Mouse (Mus musculus) hematopoietic stem cell, adult 5-6 weeks (primary cell): ENCODE results near the gene Mapk14. TPM values are rescaled to one million over a fixed set of nuclear protein-coding genes. Genes with fewer than 3 reads are reported as not detected.

Source experiments
- total RNA-seq: library from RNA; stranded (forward); fragments of 172-1452, 232-1000 nt; gene quantifications from 2 replicates; pipeline ENCODE4 v1.2.3, GENCODE M21; 2017

Gene Mapk14
- total RNA-seq, 1 experiment from 2014 or later = 79.5 TPM

Other genes with a start within 250 kb of the Mapk14 start
- gene Fkbp5, start 173.8 kb upstream of the Mapk14 start, total RNA-seq = 46.6 and 47.5 TPM in 2 replicates
- gene Armc12, start 160.5 kb upstream of the Mapk14 start, total RNA-seq = not detected in 2 replicates
- not detected in 2 replicates for gene Clpsl2, start 141.9 kb upstream of the Mapk14 start, total RNA-seq
- gene Clps, start 130.6 kb upstream of the Mapk14 start, total RNA-seq = not detected in 2 replicates
- 0.13 TPM in 1 of 2 replicates, not detected in the other for gene Lhfpl5, start 115.7 kb upstream of the Mapk14 start, total RNA-seq
- gene Srpk1, start 68.6 kb upstream of the Mapk14 start, total RNA-seq = 123 and 135 TPM in 2 replicates
- 0.81 TPM in 1 of 2 replicates, not detected in the other for gene Slc26a8, start 1.1 kb upstream of the Mapk14 start, total RNA-seq
- 3.9 and 5.7 TPM in 2 replicates for gene AC170998.1, start 34.8 kb downstream of the Mapk14 start, total RNA-seq
- 5.6 and 9.4 TPM in 2 replicates for gene Mapk13, start 78.0 kb downstream of the Mapk14 start, total RNA-seq
- gene Brpf3, start 109.8 kb downstream of the Mapk14 start, total RNA-seq = 7.5 and 13.2 TPM in 2 replicates
- gene Pnpla1, start 167.1 kb downstream of the Mapk14 start, total RNA-seq = 0.13 and 0.25 TPM in 2 replicates
- 2.8 and 4.5 TPM in 2 replicates for gene 4930539E08Rik, start 224.0 kb downstream of the Mapk14 start, total RNA-seq